Mouse (Mus musculus) embryo, embryonic 11 days (tissue): Measurements from ENCODE around the gene Fto.

ENCODE experiments used
- DNase-seq: peaks from one replicate; pipeline ENCODE4 v3.0.0-alpha.2; 2015

Fto gene

GRCm38 (mm10) chr8:91571978-91572377, 258.7 kb downstream of the Fto start:
- DNase-seq: no peak

DNA sequence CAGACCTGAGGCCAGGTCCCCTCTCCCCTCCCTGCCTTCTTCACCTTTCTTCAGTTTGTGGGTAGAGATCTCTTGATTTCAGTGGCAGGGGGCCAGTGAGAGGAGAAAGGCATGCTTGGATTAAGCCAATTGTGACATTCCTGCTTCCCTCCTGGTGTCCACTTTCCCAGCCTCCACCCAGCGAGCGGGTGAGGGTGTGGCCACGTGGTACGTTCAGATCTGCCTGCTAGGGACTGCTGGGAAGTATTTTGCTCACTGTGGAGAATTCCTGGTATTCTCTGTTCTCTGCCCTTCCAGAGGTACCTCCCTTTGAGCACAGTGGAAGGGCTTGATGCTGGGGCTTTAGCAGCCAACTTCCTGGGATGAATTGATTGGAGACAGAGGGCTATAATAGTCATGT, 259.3 kb downstream of the Fto start:
- DNase-seq: no peak

DNA sequence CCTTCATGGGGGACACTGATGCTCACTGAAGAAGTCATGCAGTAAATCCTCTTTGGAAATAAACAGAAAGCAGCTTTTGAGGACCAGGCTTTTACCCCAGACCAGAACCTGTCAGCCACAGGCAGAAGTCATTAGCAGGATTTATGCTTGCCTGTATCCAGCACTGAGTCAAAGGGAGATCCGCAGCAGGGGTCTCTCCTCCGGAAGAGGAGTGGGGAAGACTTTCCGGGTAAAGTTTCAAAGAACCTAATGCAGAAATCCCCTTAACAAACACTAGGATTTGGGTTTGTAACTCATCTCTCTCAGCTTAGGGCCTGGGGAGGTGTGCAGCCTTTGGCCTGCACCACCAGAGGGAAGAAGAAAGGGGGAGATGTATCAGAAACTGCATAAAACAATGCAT, 262.3 kb downstream of the Fto start:
- peak; percentile 49 for DNase-seq

- peak; percentile 62 for DNase-seq
These were observed 263.0 kb downstream of the Fto start for GRCm38 (mm10) chr8:91576086-91576917.

- no peak for DNase-seq
These were observed 263.6 kb downstream of the Fto start for GRCm38 (mm10) chr8:91576918-91577241.

DNA sequence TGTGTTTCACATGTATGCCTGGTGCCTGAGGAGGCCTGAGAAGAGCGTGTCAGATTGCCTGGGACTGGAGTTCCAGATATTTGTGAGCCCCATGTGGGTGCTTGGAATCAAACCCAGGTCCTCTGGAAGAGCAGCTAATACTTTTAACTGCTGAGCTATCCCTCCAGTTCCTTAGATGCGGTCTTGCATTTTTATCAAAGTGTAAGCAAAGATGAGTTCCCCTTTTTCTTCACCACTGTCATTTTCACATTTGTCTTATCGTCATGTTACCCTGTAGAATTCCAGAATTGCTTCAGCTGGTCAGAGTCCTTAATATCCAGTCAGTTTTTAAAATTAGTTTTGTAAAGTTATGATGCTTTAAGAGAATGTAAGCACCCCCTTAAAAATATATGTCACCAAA, 264.3 kb downstream of the Fto start:
- no peak for DNase-seq

DNA sequence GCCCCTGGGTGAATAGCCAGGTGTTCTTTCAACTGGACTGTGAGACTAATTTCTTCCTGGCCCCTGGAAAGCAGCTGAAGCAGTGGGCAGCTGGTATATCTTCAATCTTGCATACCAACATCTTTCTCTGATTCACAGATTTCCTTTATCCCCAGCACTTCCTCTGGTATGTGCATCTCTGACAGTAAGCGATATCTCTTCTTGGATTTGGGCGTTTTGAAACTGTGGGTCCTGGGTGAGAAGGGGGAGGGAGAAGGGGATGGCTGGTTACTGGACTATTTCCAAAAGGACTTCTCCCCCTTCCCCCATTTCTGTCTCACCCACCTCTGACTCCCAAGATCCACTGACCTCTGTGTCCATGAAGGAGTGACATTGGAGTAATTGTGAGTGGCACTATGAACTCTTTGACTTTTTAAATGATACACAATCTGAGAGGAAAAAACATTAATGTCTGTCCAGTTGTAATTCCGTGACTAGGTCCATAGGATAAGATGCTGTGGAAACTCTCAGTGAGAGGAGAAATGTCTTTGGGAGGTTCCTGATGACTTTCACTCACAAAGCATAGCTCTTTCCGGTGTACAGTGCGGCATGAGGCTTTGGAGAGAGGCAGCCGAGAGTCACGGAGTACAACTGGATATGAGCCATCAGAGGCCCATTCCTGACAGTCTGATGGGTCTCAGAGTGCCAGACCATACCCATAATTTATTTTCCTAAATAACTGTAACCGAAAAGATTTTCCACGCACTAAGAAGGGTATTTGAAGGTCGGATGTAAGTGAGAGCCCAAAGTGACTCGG, 271.5 kb downstream of the Fto start:
- DNase-seq: no peak

GRCm38 (mm10) chr8:91592436-91593105, 279.2 kb downstream of the Fto start:
- peak; percentile 65 for DNase-seq

GRCm38 (mm10) chr8:91593202-91593781, 280.0 kb downstream of the Fto start:
- no peak for DNase-seq

- DNase-seq: no peak
These were observed 286.1 kb downstream of the Fto start for GRCm38 (mm10) chr8:91599349-91599837.

DNA sequence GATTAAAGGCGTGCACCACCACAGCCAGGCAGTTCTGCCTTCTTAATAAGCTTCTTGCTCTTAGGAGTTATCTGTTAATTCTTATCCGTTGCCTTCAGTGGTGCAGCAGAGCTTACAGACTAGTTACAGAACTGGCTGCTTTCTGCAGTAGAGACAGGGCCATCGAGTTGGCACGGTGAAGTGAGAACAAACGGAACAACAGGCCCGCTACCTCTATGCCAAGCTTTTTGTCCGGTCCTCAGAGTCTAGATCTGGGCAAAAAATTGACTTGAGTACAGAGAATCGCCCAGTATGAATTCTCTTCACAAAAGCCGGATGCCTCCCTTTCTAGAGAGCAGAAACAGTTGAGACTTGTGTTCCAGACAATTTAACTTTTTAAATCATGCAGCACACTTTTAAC, 290.4 kb downstream of the Fto start:
- DNase-seq: no peak

GRCm38 (mm10) chr8:91605901-91606300, 292.6 kb downstream of the Fto start:
- no peak for DNase-seq

DNA sequence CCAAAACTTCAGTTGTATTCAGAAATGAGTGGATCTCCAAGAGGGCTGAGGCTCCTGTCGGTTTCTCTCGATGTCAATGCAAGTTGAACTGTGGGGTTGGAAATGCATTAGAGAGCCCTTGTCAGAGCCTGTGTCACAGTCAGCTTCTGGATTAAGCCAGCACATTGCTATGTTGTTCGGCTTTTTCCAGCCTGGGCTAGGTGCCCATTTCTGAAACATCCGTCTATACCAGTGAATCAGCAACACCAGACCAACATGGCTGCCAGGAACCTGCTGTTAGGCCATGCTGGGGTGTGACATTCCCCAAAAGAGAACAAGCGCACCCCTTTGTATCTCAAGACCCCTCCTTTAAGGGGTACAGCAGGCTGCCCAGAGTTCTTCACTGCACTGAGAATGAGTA, 293.8 kb downstream of the Fto start:
- DNase-seq: no peak

- no peak for DNase-seq
These were observed 297.9 kb downstream of the Fto start for GRCm38 (mm10) chr8:91611191-91611590.

GRCm38 (mm10) chr8:91611723-91612362, 298.5 kb downstream of the Fto start:
- no peak for DNase-seq

DNA sequence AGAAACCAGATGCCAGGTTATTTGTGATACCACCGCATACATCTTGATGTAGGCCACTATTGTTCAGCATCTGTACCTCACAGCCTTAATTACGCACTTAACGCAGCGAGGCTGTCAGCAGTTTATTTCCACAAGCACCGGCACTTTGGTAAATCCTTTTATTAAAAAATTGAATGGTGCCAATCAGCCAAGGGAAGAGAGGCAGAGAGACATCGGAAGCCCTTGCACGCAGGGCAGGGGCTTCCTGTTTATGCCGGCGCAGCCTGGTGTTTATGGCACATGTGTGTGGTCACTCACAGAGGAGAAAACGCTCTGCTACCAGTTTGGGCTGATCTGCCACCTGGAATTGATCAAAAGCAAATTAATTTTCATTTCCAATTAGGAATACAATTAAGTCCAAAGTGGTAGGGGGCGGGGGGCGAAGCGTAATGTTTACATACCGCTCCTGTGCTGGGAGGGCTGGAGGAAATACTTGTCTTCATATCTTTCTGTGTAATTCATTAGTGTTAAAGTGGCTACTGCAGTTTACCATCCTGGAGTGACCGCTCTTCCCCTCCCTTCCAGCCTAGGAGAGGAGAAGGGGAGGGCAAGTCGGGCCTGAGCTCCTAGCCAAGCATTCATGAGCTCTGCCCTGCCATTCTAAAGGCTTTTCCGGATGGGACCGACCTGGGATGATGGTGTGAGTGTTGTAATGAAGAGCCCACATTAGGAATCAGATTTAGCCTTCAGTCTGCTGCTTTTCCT, 299.2 kb downstream of the Fto start:
- DNase-seq: peak; percentile 60

- DNase-seq: peak; percentile 76
These were observed 300.3 kb downstream of the Fto start for GRCm38 (mm10) chr8:91613603-91614002.

DNA sequence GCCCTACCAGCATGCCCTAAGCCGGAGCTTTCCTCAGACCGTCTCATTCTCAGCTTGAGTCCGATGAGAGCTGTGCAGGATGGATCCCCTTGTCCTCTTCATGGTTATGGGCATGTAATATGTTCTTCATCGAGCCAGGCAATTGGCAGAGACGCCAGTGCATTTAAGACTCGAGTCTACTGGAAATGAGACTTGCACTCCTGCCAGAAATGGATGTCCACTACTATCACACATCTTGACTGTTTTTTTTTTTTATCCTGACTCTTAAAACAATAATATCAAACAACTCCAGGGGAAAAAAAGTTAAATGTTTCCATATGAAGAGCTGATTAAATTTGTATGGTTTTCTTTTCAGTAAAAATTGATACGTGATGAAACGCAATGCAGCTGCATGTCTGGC, 301.9 kb downstream of the Fto start:
- no peak for DNase-seq

DNA sequence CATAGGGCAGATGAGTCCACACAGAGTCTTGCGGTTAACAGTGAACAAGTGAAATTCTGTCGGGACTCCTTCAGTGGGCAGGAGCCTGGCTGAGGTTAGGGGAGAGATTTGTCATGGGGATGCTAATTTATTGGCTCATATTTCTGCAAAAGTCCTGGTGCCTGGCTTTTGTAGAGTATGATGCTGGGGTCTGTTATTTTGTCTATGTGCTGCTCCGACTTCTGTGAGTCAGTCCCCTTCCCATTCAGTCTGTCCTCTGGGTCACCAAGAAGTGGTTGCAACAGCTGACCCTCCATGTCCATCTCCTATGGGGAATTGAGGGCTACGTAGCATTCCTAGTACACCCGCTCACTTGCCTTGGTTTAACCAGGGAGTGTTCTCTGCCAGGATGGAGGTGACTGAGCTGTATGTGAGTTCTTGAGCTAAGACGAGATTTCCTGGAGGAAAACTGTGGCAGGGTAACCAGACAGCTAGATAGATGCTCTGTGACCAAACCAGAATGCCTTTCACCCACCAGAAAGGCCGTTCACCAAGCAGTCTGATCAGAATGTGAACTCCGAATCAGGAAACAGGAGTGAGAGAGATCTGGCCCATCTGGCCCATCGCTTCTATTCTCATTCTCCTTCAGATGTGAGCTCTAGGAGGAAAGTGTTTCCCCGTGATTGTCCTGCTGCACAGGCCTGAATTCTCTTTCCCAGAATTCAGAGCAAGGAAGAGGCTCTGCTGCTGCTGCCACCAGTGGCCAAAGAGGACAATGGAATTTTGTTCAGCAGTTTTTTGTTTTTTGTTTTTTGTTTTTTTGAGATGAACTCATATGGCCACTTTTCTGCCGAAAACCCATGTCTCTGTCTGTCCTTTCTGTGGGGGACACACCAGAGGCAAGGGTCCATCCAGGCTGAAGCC, 302.7 kb downstream of the Fto start:
- no peak for DNase-seq

DNA sequence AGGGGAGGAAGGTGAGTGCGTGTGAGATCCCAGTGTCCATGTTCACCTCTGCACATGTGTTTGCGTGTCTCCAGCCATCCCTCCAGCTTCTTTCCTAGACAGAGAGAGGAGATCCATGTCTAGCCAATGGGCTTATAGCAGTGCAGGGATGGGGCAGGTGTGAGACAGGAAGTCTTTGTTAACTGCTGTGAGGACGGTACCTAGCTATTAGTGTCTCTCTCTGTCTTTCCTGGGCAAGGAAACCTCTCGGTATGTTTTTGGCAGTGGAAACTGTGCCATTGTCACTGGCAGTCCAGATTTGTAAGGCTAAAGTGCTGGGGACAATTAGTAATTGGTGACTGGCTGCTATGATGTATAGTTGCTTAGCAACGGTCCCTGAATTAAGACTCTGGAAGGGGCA, 304.4 kb downstream of the Fto start:
- DNase-seq: no peak

- DNase-seq: no peak
These were observed 309.4 kb downstream of the Fto start for GRCm38 (mm10) chr8:91622757-91623156.
